Mouse (Mus musculus) thymus, adult 2 months (tissue): ENCODE measurements around the gene Camk2d.

ENCODE experiments used
- CTCF ChIP-seq: fragments of 200-500 bp; IDR thresholded peaks from 2 replicates; pipeline ENCODE4 v1.5.1; 2012; ENCODE audit warnings: mild to moderate bottlenecking, control low read depth, low read length, moderate library complexity, borderline replicate concordance; ENCODE audit not compliant: control insufficient read depth, poor library complexity, insufficient read depth; ENCODE audit errors: extremely low read depth
- POLR2A ChIP-seq: fragments of 200-500 bp; IDR thresholded peaks from 2 replicates; pipeline ENCODE4 v1.6.1; 2012; ENCODE audit warnings: mild to moderate bottlenecking, low read length, control low read depth, moderate library complexity; ENCODE audit not compliant: control insufficient read depth, poor library complexity, insufficient read depth; ENCODE audit errors: extremely low read depth

GRCm38 (mm10) chr3:126723021-126723449, 126.9 kb downstream of the Camk2d start:
- TF ChIP-seq POLR2A, result no peak
- no peak for TF ChIP-seq CTCF
